In genomic region chr17:78265135-78265534, GRCm38 (mm10) we compare ENCODE assay signal across 18 mouse cellular contexts.
"Had no signal": no experiment of that assay in that cellular context is flagged by ENCODE, and none has a peak within 500 bp of the region (broad histone marks: within the 10 kb centered on the region; RNA-seq: fewer than 3 reads in every experiment).

No protein-coding gene starts in this region.

- H3K27me3 ChIP-seq: liver, embryonic 13.5 days; megakaryocyte, embryonic 14.5 days; midbrain, embryonic 13.5 days; neural tube, embryonic 12.5 days; neural tube, embryonic 15.5 days; stomach, embryonic 15.5 days had no signal

- H3K4me2 ChIP-seq: liver, embryonic 13.5 days; midbrain, embryonic 13.5 days; neural tube, embryonic 12.5 days; neural tube, embryonic 15.5 days; stomach, embryonic 15.5 days had no signal

- ATAC-seq: midbrain, embryonic 13.5 days had no signal

- DNase-seq: kidney, postnatal 25 days; layer of hippocampus, adult 9-11 months; liver, embryonic 13.5 days; lung, adult 2 months; lung, postnatal 14 days; lung, postnatal 4 days; right cerebral cortex, adult 18-20 months; right cerebral cortex, postnatal 25 days; spleen, adult 18-20 months; thymus, postnatal 25 days had no signal

- H3K4me1 ChIP-seq: liver, embryonic 13.5 days had no signal

- H3K4me3 ChIP-seq: layer of hippocampus, adult 2 months; liver, embryonic 13.5 days; megakaryocyte, embryonic 14.5 days; midbrain, embryonic 10.5 days; midbrain, embryonic 13.5 days; neural tube, embryonic 12.5 days; neural tube, embryonic 15.5 days; stomach, embryonic 15.5 days had no signal

- H3K9me3 ChIP-seq: liver, embryonic 13.5 days; megakaryocyte, embryonic 14.5 days; midbrain, embryonic 10.5 days; midbrain, embryonic 13.5 days; neural tube, embryonic 12.5 days; neural tube, embryonic 15.5 days; stomach, embryonic 15.5 days had no signal

- H3K9ac ChIP-seq: liver, embryonic 13.5 days; midbrain, embryonic 13.5 days; neural tube, embryonic 12.5 days; neural tube, embryonic 15.5 days; stomach, embryonic 15.5 days had no signal

- H3K27ac ChIP-seq: kidney, postnatal 0 days; layer of hippocampus, adult 2 months; liver, embryonic 13.5 days; midbrain, embryonic 10.5 days; midbrain, embryonic 13.5 days; neural tube, embryonic 12.5 days; neural tube, embryonic 15.5 days; stomach, embryonic 15.5 days had no signal

- H3K36me3 ChIP-seq: liver, embryonic 13.5 days; midbrain, embryonic 13.5 days; neural tube, embryonic 12.5 days; neural tube, embryonic 15.5 days; stomach, embryonic 15.5 days had no signal
